Mouse (Mus musculus) left cerebral cortex, postnatal 14 days (tissue): Measurements from ENCODE around the gene Gpr27. TPM values are rescaled to one million over a fixed set of nuclear protein-coding genes. Genes with fewer than 3 reads are reported as not detected.

ENCODE experiments used
- DNase-seq, 2 experiments: peaks; one replicate each; pipeline ENCODE4 v3.0.0; 2021 to 2022; ENCODE audit warnings: low spot score in 2 of 2, mixed read lengths in 1 of 2
- intact Hi-C: fragments of 180-260 bp; cut with DNase I; formaldehyde crosslinking; loops from one replicate; pipeline ENCODE4 v1.15.1; 2025
- long read RNA-seq, 2 experiments: library from polyadenylated mRNA; stranded (forward); transcript quantifications; one replicate each; pipeline ENCODE4 v2.0.0; 2021
- total RNA-seq, 2 experiments: library from RNA; stranded (reverse); gene quantifications; 2 replicates each; pipeline ENCODE4 v1.2.3; 2021

The Gpr27 gene
- 10 to 100 TPM; 48.0 to 48.6 TPM for total RNA-seq
- long read RNA-seq, experiment 1, transcript Gpr27-201 (1 exons, 2,388 nt), result major isoform, 159 of 159 reads
- long read RNA-seq, experiment 1, partial matches to known transcripts, result 0 of 159 reads
- long read RNA-seq, experiment 1, other reads (novel, unspliced or antisense), result 0 of 159 reads
- long read RNA-seq, experiment 2, transcript Gpr27-201 (1 exons, 2,388 nt), result major isoform, 147 of 147 reads
- long read RNA-seq, experiment 2, partial matches to known transcripts, result 0 of 147 reads
- long read RNA-seq, experiment 2, other reads (novel, unspliced or antisense), result 0 of 147 reads

- peak; percentile 49 to 53 for DNase-seq
- intact Hi-C loops, result no loop called here
These were observed at the start of gene Gpr27 for GRCm38 (mm10) chr6:99692206-99692915. Gene Gpr27 (plus strand): TSS chr6:99692679.

GRCm38 (mm10) chr6:99643439-99644199 lies 48.9 kb upstream of the Gpr27 start:
- DNase-seq, result no peak

GRCm38 (mm10) chr6:99644386-99644785 lies 48.1 kb upstream of the Gpr27 start:
- intact Hi-C loops, result no loop called here
- DNase-seq, result no peak

More at GRCm38 (mm10) chr6:99643439-99644199, 48.9 kb upstream of the Gpr27 start:
- intact Hi-C loops, result no loop called here

- intact Hi-C loops, result no loop called here
- no peak for DNase-seq
These were observed 47.6 kb upstream of the Gpr27 start for GRCm38 (mm10) chr6:99644876-99645275.

- intact Hi-C loops, result no loop called here
- no peak for DNase-seq
These were observed 46.1 kb upstream of the Gpr27 start for GRCm38 (mm10) chr6:99646344-99646743.

- intact Hi-C loops, result no loop called here
- DNase-seq, result no peak
These were observed 43.2 kb upstream of the Gpr27 start for GRCm38 (mm10) chr6:99649307-99649706.

DNA sequence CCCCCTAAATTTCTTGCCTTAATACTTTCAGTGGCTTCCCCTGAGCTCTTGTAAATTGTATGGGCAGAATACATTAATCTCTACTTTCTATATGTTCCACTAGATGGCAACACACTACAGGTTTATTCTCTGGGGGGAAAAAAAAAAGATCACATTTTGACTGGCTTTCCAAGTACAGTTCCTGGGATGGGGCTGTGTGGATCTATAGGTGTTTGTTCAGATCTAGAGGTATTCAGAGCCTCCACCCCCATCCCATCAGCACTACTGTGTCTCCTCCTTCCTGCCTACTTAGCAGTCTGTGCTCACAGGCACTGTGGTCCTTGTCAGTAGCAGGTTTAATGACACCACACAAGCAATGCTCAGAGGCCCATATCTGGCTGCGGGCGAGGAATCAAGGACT lies 40.1 kb upstream of the Gpr27 start:
- intact Hi-C loops, result loop anchor here (10.0 kb wide), 1 partner anchor 132 kb away; no protein-coding TSS in a partner anchor
- DNase-seq, result no peak

- no peak for DNase-seq
- intact Hi-C loops, result loop anchor here (10.0 kb wide), 1 partner anchor 130 kb away; no protein-coding TSS in a partner anchor
These were observed 38.1 kb upstream of the Gpr27 start for GRCm38 (mm10) chr6:99654343-99654742.

DNA sequence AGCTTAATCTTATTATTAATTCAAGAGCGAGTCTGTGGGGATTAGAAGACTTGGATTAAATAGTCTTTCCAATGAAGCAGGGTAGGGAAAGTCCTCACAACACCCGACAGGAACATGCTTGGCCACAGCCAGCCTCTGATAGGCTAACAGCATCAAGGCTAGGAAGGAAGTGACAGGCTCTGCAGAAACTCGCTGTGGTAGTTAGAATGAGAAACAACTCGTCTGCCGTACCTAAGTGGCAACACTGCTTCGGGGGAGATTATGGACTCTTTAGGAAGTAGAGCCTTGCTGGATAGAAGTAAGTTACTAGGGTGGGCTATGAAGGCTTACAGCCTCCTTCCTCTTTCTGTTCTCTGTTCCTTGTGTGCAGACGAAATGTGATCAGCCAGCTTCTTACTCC lies 37.0 kb upstream of the Gpr27 start:
- DNase-seq, result no peak
- intact Hi-C loops, result loop anchor here (10.0 kb wide), 1 partner anchor 129 kb away; no protein-coding TSS in a partner anchor

DNA sequence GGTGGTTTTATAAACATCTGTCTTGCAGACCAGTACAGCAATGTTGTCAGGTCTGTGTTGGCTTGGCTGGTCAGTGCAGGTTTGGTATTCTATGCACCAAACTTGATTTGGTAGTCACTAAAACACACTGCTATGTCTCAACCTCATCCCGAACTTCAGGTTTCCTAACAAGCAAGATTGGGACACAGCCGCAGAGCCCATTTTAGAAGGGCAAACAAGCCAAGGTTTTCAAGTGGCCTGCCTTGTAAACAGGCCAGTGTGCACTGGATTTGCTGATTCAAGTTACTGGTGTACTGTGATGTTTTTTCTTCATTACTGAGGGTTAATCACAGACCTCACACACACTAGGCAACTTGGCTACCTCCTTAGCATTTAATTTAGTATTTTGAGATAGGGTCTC lies 36.4 kb upstream of the Gpr27 start:
- intact Hi-C loops, result loop anchor here (10.0 kb wide), 1 partner anchor 129 kb away; no protein-coding TSS in a partner anchor
- no peak for DNase-seq

- DNase-seq, result no peak
- intact Hi-C loops, result loop anchor here (10.0 kb wide), 1 partner anchor 126 kb away; no protein-coding TSS in a partner anchor
These were observed 33.9 kb upstream of the Gpr27 start for GRCm38 (mm10) chr6:99658586-99658985.

GRCm38 (mm10) chr6:99660443-99660842 lies 32.0 kb upstream of the Gpr27 start:
- no peak for DNase-seq
- intact Hi-C loops, result no loop called here

DNA sequence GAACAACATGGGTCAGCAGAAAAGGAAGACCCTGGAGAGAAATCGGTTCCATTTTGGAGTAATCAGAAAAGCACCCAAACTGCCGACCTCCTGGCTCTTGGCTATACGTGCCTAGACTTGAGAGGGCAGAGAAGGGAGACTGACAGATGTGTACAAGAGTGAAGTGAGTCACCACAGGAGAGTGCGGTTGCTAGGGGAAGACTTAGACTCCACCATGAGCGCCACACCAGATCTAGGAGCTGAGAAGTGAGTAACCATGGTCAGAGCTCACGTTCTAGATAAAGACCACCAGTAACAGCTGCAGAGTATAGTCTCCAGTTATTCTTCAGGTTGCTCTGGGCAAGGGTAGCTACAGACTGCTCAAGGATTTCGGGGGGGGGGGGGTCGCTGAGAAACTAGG lies 29.2 kb upstream of the Gpr27 start:
- no peak for DNase-seq
- intact Hi-C loops, result no loop called here

- DNase-seq, result no peak
- intact Hi-C loops, result no loop called here
These were observed 26.8 kb upstream of the Gpr27 start for GRCm38 (mm10) chr6:99665457-99666317.

GRCm38 (mm10) chr6:99666318-99667171 lies 25.9 kb upstream of the Gpr27 start, which contains the start of the genes Eif4e3 and Gm20696:
Gene Eif4e3 (minus strand): TSS chr6:99666771.
Gene Gm20696 (minus strand): TSS chr6:99666797.
- DNase-seq, result no peak
- intact Hi-C loops, result no loop called here

DNA sequence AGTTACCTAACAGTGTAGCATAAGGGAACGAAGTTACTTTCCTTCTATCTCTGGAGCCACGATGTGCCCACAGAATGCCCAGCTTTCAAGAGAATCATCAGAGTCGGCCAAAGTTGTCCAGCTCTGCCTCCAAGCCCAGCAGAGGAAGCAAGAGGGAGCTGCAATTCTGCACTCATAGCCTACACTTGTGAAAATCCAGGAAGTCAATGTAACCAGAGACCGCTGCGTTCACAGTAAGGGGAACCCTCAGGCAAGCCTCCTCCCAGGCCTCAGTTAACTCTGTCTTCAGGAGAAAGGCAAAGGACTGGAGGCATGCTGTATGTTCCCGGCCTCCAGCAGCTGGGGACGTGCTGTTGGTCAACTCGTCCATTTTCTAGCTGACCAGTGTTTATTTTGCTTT lies 25.2 kb upstream of the Gpr27 start:
- DNase-seq, result no peak

GRCm38 (mm10) chr6:99669481-99670325 lies 22.8 kb upstream of the Gpr27 start:
- intact Hi-C loops, result no loop called here
- peak; percentile 80 to 89 for DNase-seq

More for the DNA sequence above, 25.2 kb upstream of the Gpr27 start:
- intact Hi-C loops, result no loop called here
